Mouse (Mus musculus): ENCODE data around the gene Adamts18. TPM values are rescaled to one million over a fixed set of nuclear protein-coding genes. Genes with fewer than 3 reads are reported as not detected.

The Adamts18 gene
- polyA plus RNA-seq, 1 experiment from 2014 or later = 9.0 TPM

Other genes with a start within 250 kb of the Adamts18 start
- gene Mon1b, start 213.2 kb downstream of the Adamts18 start, polyA plus RNA-seq (2015; fragmentation: Nextera tagmentation; extraction: Ambion mirVana) = 7.5 and 10.2 TPM in 2 replicates
- not detected in 2 replicates for gene Syce1l, start 205.5 kb downstream of the Adamts18 start, polyA plus RNA-seq (2015; fragmentation: Nextera tagmentation; extraction: Ambion mirVana)

Measured in lung, embryonic 16.5 days (tissue).